Mouse (Mus musculus) CH12.LX (cell line): ENCODE data around the gene Rint1. TPM values are rescaled to one million over a fixed set of nuclear protein-coding genes. Genes with fewer than 3 reads are reported as not detected.

Experiments
- DNase-seq: peaks from one replicate; pipeline ENCODE4 v3.0.0-alpha.2; 2013; ENCODE audit errors: extremely low read depth
- H3K27ac ChIP-seq: 2 replicates; pipeline ENCODE4 v1.5.1; 2012; ENCODE audit warnings: low read depth, mild to moderate bottlenecking, control low read depth, moderate library complexity; ENCODE audit not compliant: insufficient read depth
- H3K27me3 ChIP-seq: replicated peaks from 2 replicates; pipeline ENCODE3; 2012; ENCODE audit warnings: inconsistent platforms
- H3K36me3 ChIP-seq, 2 experiments: replicated peaks in 1 of 2; 2 replicates each; pipeline versions ENCODE3 to v1.6.1; 2012; ENCODE audit warnings: inconsistent platforms in 1 of 2, low read length in 1 of 2, mild to moderate bottlenecking in 1 of 2, mixed read lengths in 1 of 2, moderate library complexity in 1 of 2; ENCODE audit not compliant: control insufficient read depth in 1 of 2, insufficient read depth in 1 of 2
- H3K4me1 ChIP-seq, 2 experiments: 2 replicates each; pipeline ENCODE4 v1.6.1; 2012; ENCODE audit warnings: inconsistent platforms in 1 of 2, moderate library complexity in 1 of 2; ENCODE audit not compliant: insufficient read depth in 2 of 2, control insufficient read depth in 1 of 2
- H3K4me2 ChIP-seq: 2 replicates; pipeline ENCODE4 v1.6.1; 2012; ENCODE audit warnings: low read depth, mild to moderate bottlenecking, control low read depth; ENCODE audit not compliant: poor library complexity, insufficient read depth, severe bottlenecking
- H3K4me3 ChIP-seq, 3 experiments: fragments of 150-350 bp in 1 of 3; sonication (generic) in 1 of 3; replicated peaks in 1 of 3; 2 replicates each; pipeline versions ENCODE3 to v1.5.1; 2011 to 2012; ENCODE audit warnings: low read depth in 2 of 3, low read length in 2 of 3, mild to moderate bottlenecking in 2 of 3, moderate library complexity in 2 of 3, control low read depth in 1 of 3, improper control_type of control experiment in 1 of 3, inconsistent platforms in 1 of 3, mixed read lengths in 1 of 3; ENCODE audit not compliant: poor library complexity in 1 of 3
- H3K79me2 ChIP-seq: replicated peaks from 2 replicates; pipeline ENCODE4 v1.6.1; 2012; ENCODE audit warnings: mild to moderate bottlenecking, moderate library complexity; ENCODE audit not compliant: control insufficient read depth, poor library complexity, insufficient read depth, severe bottlenecking; ENCODE audit errors: extremely low read depth
- H3K9ac ChIP-seq: 2 replicates; pipeline ENCODE4 v1.6.1; 2012; ENCODE audit warnings: low read depth, mild to moderate bottlenecking, control low read depth, moderate library complexity; ENCODE audit not compliant: insufficient read depth
- H3K9me3 ChIP-seq: replicated peaks from 2 replicates; pipeline ENCODE3; 2012; ENCODE audit warnings: low read length, inconsistent platforms, mixed read lengths
- BHLHE40 ChIP-seq: IDR thresholded peaks from 2 replicates; pipeline ENCODE4 v1.6.1; 2011; ENCODE audit warnings: mild to moderate bottlenecking, low read depth, low read length, improper control_type of control experiment
- CTCF ChIP-seq, 2 experiments: IDR thresholded peaks in 1 of 2; conservative IDR thresholded peaks in 1 of 2; 2 replicates each; pipeline ENCODE4 v1.5.1; 2011 to 2012; ENCODE audit warnings: low read depth in 2 of 2, low read length in 2 of 2, improper control_type of control experiment in 1 of 2, inconsistent platforms in 1 of 2, mild to moderate bottlenecking in 1 of 2, moderate library complexity in 1 of 2
- E2F4 ChIP-seq: IDR thresholded peaks from 2 replicates; pipeline ENCODE4 v1.6.1; 2011; ENCODE audit warnings: low read depth, low read length, improper control_type of control experiment; ENCODE audit not compliant: insufficient replicate concordance
- GABPA ChIP-seq: IDR thresholded peaks from 2 replicates; pipeline ENCODE4 v1.6.1; 2012; ENCODE audit warnings: low read depth, low read length, improper control_type of control experiment, inconsistent platforms; ENCODE audit not compliant: insufficient replicate concordance
- JUND ChIP-seq: conservative IDR thresholded peaks from 2 replicates; pipeline ENCODE4 v1.6.1; 2011; ENCODE audit warnings: low read depth, low read length, improper control_type of control experiment
- KAT2A ChIP-seq: IDR thresholded peaks from 2 replicates; pipeline ENCODE4 v1.6.1; 2012; ENCODE audit warnings: low read length, improper control_type of control experiment, inconsistent platforms; ENCODE audit not compliant: insufficient replicate concordance
- MAFK ChIP-seq: IDR thresholded peaks from 2 replicates; pipeline ENCODE4 v1.6.1; 2011; ENCODE audit warnings: low read length, improper control_type of control experiment; ENCODE audit not compliant: insufficient replicate concordance
- MXI1 ChIP-seq: IDR thresholded peaks from 2 replicates; pipeline ENCODE4 v1.6.1; 2011; ENCODE audit warnings: mild to moderate bottlenecking, low read depth, low read length, improper control_type of control experiment
- MYC ChIP-seq: IDR thresholded peaks from 2 replicates; pipeline ENCODE4 v1.6.1; 2011; ENCODE audit warnings: low read depth, mild to moderate bottlenecking, improper control_type of control experiment, low read length
- PAX5 ChIP-seq: IDR thresholded peaks from 2 replicates; pipeline ENCODE4 v1.6.1; 2012; ENCODE audit warnings: low read length, inconsistent platforms, mixed read lengths
- POLR2A ChIP-seq: IDR thresholded peaks from 2 replicates; pipeline ENCODE4 v1.6.1; 2011; ENCODE audit warnings: low read depth, mild to moderate bottlenecking, improper control_type of control experiment, low read length
- RAD21 ChIP-seq: IDR thresholded peaks from 2 replicates; pipeline ENCODE4 v1.6.1; 2011; ENCODE audit warnings: low read depth, mild to moderate bottlenecking, low read length, improper control_type of control experiment, moderate library complexity
- SIN3A ChIP-seq: IDR thresholded peaks from 2 replicates; pipeline ENCODE4 v1.6.1; 2012; ENCODE audit warnings: low read length, improper control_type of control experiment, inconsistent platforms
- UBTF ChIP-seq: IDR thresholded peaks from 2 replicates; pipeline ENCODE4 v1.6.1; 2012; ENCODE audit warnings: low read depth, mild to moderate bottlenecking, inconsistent platforms, low read length, improper control_type of control experiment, moderate library complexity
- USF1 ChIP-seq: IDR thresholded peaks from 2 replicates; pipeline ENCODE4 v1.6.1; 2014; ENCODE audit warnings: low read depth, mild to moderate bottlenecking, inconsistent platforms, low read length, improper control_type of control experiment
- ZC3H11A ChIP-seq: IDR thresholded peaks from 2 replicates; pipeline ENCODE4 v1.6.1; 2012; ENCODE audit warnings: low read depth, mild to moderate bottlenecking, inconsistent platforms, low read length, improper control_type of control experiment
- ZKSCAN1 ChIP-seq: IDR thresholded peaks from 2 replicates; pipeline ENCODE4 v1.6.1; 2012; ENCODE audit warnings: low read depth, inconsistent platforms, low read length, improper control_type of control experiment, borderline replicate concordance
- ZMIZ1 ChIP-seq: IDR thresholded peaks from 2 replicates; pipeline ENCODE4 v1.6.1; 2012; ENCODE audit warnings: low read depth, mild to moderate bottlenecking, inconsistent platforms, low read length, improper control_type of control experiment
- dilution Hi-C: fragments of 300-500 bp; cut with MboI; formaldehyde crosslinking; loops from 2 replicates; pipeline ENCODE4 v1.14.3; 2020; ENCODE audit warnings: low sequenced_read_pairs; ENCODE audit not compliant: extremely low pct_unique_long_range_greater_than_20kb, extremely low pct_ligation_motif_present
- in situ Hi-C: fragments of 300-500 bp; cut with MboI; formaldehyde crosslinking; loops from 3 replicates; pipeline ENCODE4 v1.14.3; 2019; ENCODE audit warnings: low sequenced_read_pairs, low pct_ligation_motif_present, low pct_unique_long_range_greater_than_20kb, mixed read lengths
- polyA plus RNA-seq: library from polyadenylated mRNA; unstranded; fragments of >175 nt; gene quantifications from 2 replicates; pipeline ENCODE4 v1.2.1, GENCODE M21; 2012; ENCODE audit warnings: low read depth; ENCODE audit not compliant: insufficient read length
- total RNA-seq, 2 experiments: library from RNA; depleted of rRNA; stranded (reverse); fragments of 300-350 nt in 1 of 2; fragments of >200 nt in 1 of 2; gene quantifications; 2 replicates each; pipeline ENCODE4 v1.2.3; 2012 to 2014

The Rint1 gene
- total and polyA plus RNA-seq, 3 experiments: 14.7 to 17.6 (median 16.2) TPM

DNA sequence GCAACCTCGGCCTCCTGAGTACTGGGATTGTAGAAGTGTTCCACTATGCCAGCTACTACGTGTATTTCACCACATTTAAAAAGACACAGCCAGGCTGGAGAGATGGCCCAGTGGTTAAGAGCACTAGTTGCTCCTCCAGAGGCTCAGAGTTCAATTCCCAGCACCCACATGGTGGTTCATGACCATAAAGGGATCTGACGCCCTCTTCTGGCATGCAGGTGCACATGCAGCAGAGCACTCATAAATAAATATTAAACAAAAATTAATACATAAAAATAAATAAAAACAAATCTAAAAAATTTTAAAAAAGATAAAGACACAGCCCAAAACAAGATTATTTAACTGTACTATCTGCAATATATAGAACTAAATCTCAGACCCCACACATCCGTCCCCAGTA lies 7.0 kb upstream of the Rint1 start:
- no peak overlapping the region for H3K4me2 ChIP-seq
- H3K27ac ChIP-seq: no peak overlapping the region
- H3K4me3 ChIP-seq: no peak overlapping the region
- peaks cover 7% of the 10 kb centered on the region for H3K9me3 ChIP-seq
- dilution Hi-C loops (no loop called here), in situ Hi-C loops (no loop called here)
- peak; percentile 21 for DNase-seq
- H3K27me3 ChIP-seq: no peaks in the 10 kb centered on the region
- peaks cover 0 to 30% of the 10 kb centered on the region in 2 experiments; a peak in 3 of 4 replicates for H3K4me1 ChIP-seq
- peaks cover 55% of the 10 kb centered on the region for H3K79me2 ChIP-seq
- no peak overlapping the region for H3K9ac ChIP-seq
- TF ChIP-seq ZMIZ1 (no peak), CTCF (conservative IDR thresholded peaks at IDR 0.05 in 1 of 2, IDR thresholded peaks at IDR 0.05 in 1 of 2; ENCODE audit: low read depth in 2 of 2, low read length in 2 of 2) (peak in 1 of 2 experiments; percentile 34; a peak in 1 of 4 replicates)
- H3K36me3 ChIP-seq: peaks cover 14 to 47% of the 10 kb centered on the region in 2 experiments

GRCm38 (mm10) chr5:23781172-23781571 lies 6.3 kb upstream of the Rint1 start:
- DNase-seq: no peak
- TF ChIP-seq ZC3H11A (no peak), POLR2A (no peak), MAFK (no peak), KAT2A (no peak), ZMIZ1 (no peak), PAX5 (no peak), MXI1 (no peak), USF1 (no peak)
- TF ChIP-seq, all 38 proteins: peak for 0
- peaks cover 55% of the 10 kb centered on the region for H3K79me2 ChIP-seq
- H3K9me3 ChIP-seq: peaks cover 7% of the 10 kb centered on the region
- no peaks in the 10 kb centered on the region for H3K27me3 ChIP-seq
- peaks cover 10 to 41% of the 10 kb centered on the region in 2 experiments for H3K36me3 ChIP-seq
- H3K27ac ChIP-seq: no peak overlapping the region
- H3K4me2 ChIP-seq: peak overlapping the region; percentile 82
- dilution Hi-C loops: no loop called here
- in situ Hi-C loops: no loop called here
- H3K4me3 ChIP-seq: no peak overlapping the region
- H3K4me1 ChIP-seq: peaks cover 0 to 30% of the 10 kb centered on the region in 2 experiments; a peak in 3 of 4 replicates
- 0 out of 2 replicates have a peak overlapping the region, but pooled peaks have one; percentile 94 for H3K9ac ChIP-seq

DNA sequence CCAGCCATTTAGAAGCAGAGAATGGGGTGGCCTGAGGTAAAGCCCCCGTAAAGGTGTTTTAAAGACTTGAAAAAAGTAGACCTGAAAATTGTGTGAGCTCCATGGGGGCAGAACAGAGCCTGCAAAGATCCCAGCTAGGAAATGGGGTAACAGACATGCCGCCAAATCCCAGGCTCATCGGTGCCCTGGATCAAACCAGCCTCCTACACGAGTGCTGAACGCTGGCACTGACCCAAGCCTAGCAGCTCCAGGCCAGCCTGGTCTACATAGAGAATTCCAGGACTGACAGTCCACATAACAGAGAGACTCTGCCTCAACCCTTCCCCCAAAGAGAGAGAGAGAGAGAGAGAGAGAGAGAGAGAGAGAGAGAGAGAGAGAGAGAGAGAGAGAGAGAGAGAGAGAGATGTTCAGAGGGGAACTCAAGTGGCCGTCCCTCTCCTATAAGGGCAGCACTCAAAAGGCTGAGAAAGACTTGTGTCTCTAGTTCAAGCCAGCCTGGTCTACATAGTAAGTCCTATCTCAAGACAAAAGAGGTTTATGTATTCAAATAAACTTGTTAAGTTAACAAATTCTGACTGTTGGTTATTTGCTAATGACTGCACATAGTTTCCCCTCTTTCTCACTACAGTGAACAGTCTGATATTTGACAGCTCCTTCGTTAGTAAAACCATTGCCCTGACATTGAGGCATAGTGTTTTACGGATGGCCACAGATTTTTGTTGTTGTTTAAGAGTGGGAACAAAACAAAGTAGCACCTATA lies 5.3 kb upstream of the Rint1 start:
- TF ChIP-seq ZKSCAN1 (no peak), UBTF (no peak), E2F4 (no peak), JUND (no peak), SIN3A (no peak), KAT2A (no peak), GABPA (no peak), RAD21 (no peak), PAX5 (no peak), MYC (no peak), BHLHE40 (no peak), MXI1 (no peak)
- H3K4me2 ChIP-seq: peak overlapping the region; percentile 82
- H3K9me3 ChIP-seq: peaks cover 7% of the 10 kb centered on the region
- peak overlapping the region; percentile 94 for H3K9ac ChIP-seq
- H3K4me3 ChIP-seq: peak overlapping the region; percentile 77 to 95 (median 95)
- in situ Hi-C loops: no loop called here
- H3K4me1 ChIP-seq: peaks cover 2 to 33% of the 10 kb centered on the region in 2 experiments; a peak in 3 of 4 replicates
- H3K27me3 ChIP-seq: no peaks in the 10 kb centered on the region
- H3K27ac ChIP-seq: no peak overlapping the region
- H3K79me2 ChIP-seq: peaks cover 55% of the 10 kb centered on the region
- dilution Hi-C loops: no loop called here
- no peak for DNase-seq
- H3K36me3 ChIP-seq: peaks cover 6 to 31% of the 10 kb centered on the region in 2 experiments
